Mouse (Mus musculus) granulocyte monocyte progenitor cell, adult 5-6 weeks (primary cell): ENCODE data around the gene Dock7. TPM values are rescaled to one million over a fixed set of nuclear protein-coding genes. Genes with fewer than 3 reads are reported as not detected.

ENCODE experiments used
- ATAC-seq: replicated peaks from 2 replicates; pipeline ENCODE4 v1.8.0; 2016; ENCODE audit warnings: mild to moderate bottlenecking, moderate TSS enrichment, inconsistent platforms; ENCODE audit not compliant: poor library complexity, severe bottlenecking
- total RNA-seq, 2 experiments: library from RNA; stranded (forward) in 1 of 2; stranded (reverse) in 1 of 2; fragments of 200-712, 200-1000 nt in 1 of 2; fragments of >200 nt in 1 of 2; fragmentation: Nextera tagmentation in 1 of 2; gene quantifications; 2 replicates each; pipeline ENCODE4 v1.2.3; 2014 to 2017

The Dock7 gene
- total RNA-seq, 2 experiments from 2014 or later: 15.6 to 18.4 TPM

- peak; percentile 78 for ATAC-seq
Observed at GRCm38 (mm10) chr4:98922643-98923567, 197.8 kb downstream of the Dock7 start.

GRCm38 (mm10) chr4:98922061-98922642 is 198.6 kb downstream of the Dock7 start:
- ATAC-seq: no peak

GRCm38 (mm10) chr4:98920896-98921295 is 199.8 kb downstream of the Dock7 start:
- peak; percentile 23; the same call in 1 of the 2 replicates for ATAC-seq

DNA sequence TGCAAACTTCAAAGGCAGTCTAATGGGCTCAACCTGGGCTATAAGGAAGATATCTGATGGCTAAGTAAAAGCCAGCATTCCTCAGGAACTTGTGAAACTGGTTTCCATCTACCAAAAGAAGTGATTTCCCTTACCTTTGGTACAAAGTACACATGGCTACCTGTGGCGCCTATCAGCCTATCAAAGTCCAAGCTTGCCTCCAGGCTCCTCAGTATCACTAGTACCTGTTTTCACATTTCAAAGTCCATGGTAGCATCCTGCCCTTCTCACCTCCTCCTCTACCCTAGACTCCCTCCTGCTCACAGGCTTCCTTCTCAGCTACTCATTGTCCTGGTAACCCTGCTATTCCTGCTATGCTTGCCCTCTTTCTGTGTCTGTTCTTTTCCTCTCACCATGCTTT is 202.5 kb downstream of the Dock7 start:
- ATAC-seq: no peak

GRCm38 (mm10) chr4:98917724-98918123 is 203.0 kb downstream of the Dock7 start:
- ATAC-seq: no peak

- no peak for ATAC-seq
Observed at GRCm38 (mm10) chr4:98910246-98910645, 210.5 kb downstream of the Dock7 start.

DNA sequence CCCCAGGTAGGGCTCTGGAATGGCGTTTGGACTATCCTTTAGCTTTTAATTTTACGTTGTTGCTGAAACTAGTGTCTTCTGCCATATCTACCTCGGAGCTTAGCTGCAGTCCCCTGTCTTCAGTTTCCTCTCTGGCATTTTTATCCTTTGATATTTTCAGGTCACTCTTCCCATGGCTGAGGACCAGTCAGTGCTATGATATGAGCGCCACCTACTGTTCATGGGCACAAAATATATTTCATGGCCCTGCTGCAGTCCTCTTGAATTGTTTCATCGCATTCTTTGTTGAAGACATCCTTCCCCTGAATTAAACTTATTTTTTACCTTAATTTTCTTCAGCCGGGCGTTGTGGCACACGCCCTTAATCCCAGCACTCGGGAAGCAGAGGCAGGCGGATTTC is 233.6 kb downstream of the Dock7 start:
- peak; percentile 48; the same call in 1 of the 2 replicates for ATAC-seq

Other genes with a start within 250 kb of the Dock7 start
- 129 and 141 TPM in 2 replicates for gene Usp1, start 197.1 kb downstream of the Dock7 start, total RNA-seq (2014; fragmentation: Nextera tagmentation)
- 185 and 195 TPM in 2 replicates for gene Usp1, start 197.1 kb downstream of the Dock7 start, total RNA-seq (2017)
- gene Angptl3, start 90.0 kb downstream of the Dock7 start, total RNA-seq (2014; fragmentation: Nextera tagmentation): 0.56 and 1.1 TPM in 2 replicates
- gene Angptl3, start 90.0 kb downstream of the Dock7 start, total RNA-seq (2017): 0.73 and 10.7 TPM in 2 replicates
- 8.8 and 14.7 TPM in 2 replicates for gene Atg4c, start 73.0 kb upstream of the Dock7 start, total RNA-seq (2014; fragmentation: Nextera tagmentation)
- gene Atg4c, start 73.0 kb upstream of the Dock7 start, total RNA-seq (2017): 7.4 and 15.0 TPM in 2 replicates
- gene Gm12689, start 175.0 kb upstream of the Dock7 start, total RNA-seq (2014; fragmentation: Nextera tagmentation): 1.4 and 4.7 TPM in 2 replicates
- gene Gm12689, start 175.0 kb upstream of the Dock7 start, total RNA-seq (2017): not detected in 2 replicates